Mouse (Mus musculus) right cerebral cortex, adult 2 months (tissue): ENCODE results near the gene Ccng2.
A peak's percentile ranks its signal among the peaks of the same experiment; 100 is the strongest.

Source experiments
- DNase-seq, 2 experiments: peaks; one replicate each; pipeline ENCODE4 v3.0.0; 2021 to 2022; ENCODE audit warnings: low spot score in 2 of 2

The Ccng2 gene

GRCm38 (mm10) chr5:93263396-93264075 is 3.5 kb upstream of the Ccng2 start:
- DNase-seq, result no peak

GRCm38 (mm10) chr5:93264136-93264700 is 2.8 kb upstream of the Ccng2 start:
- no peak for DNase-seq

- DNase-seq, result no peak
Observed at GRCm38 (mm10) chr5:93265164-93265800, 1.8 kb upstream of the Ccng2 start.

- DNase-seq, result no peak
Observed at GRCm38 (mm10) chr5:93265801-93266580, 1.1 kb upstream of the Ccng2 start.

GRCm38 (mm10) chr5:93267851-93268606 is 972 bp downstream of the Ccng2 start:
- peak; percentile 68 to 75 for DNase-seq

GRCm38 (mm10) chr5:93270095-93270494 is 3.0 kb downstream of the Ccng2 start:
- DNase-seq, result no peak

GRCm38 (mm10) chr5:93270721-93271120 is 3.7 kb downstream of the Ccng2 start:
- DNase-seq, result no peak

- no peak for DNase-seq
Observed at GRCm38 (mm10) chr5:93282446-93283107, 15.5 kb downstream of the Ccng2 start.

- no peak for DNase-seq
Observed at GRCm38 (mm10) chr5:93283109-93283508, 16.1 kb downstream of the Ccng2 start.

GRCm38 (mm10) chr5:93288553-93288952 is 21.5 kb downstream of the Ccng2 start:
- DNase-seq, result no peak

GRCm38 (mm10) chr5:93290282-93290681 is 23.2 kb downstream of the Ccng2 start:
- DNase-seq, result no peak

- no peak for DNase-seq
Observed at GRCm38 (mm10) chr5:93296341-93296746, 29.3 kb downstream of the Ccng2 start.

- no peak for DNase-seq
Observed at GRCm38 (mm10) chr5:93296754-93297153, 29.7 kb downstream of the Ccng2 start.

GRCm38 (mm10) chr5:93297311-93297710 is 30.3 kb downstream of the Ccng2 start:
- no peak for DNase-seq

- no peak for DNase-seq
Observed at GRCm38 (mm10) chr5:93305126-93305830, 38.2 kb downstream of the Ccng2 start.

- no peak for DNase-seq
Observed at GRCm38 (mm10) chr5:93308909-93309308, 41.9 kb downstream of the Ccng2 start.

GRCm38 (mm10) chr5:93323320-93324001 is 56.4 kb downstream of the Ccng2 start:
- peak in 1 of 2 experiments; percentile 12 for DNase-seq
